Mouse (Mus musculus): Measurements from ENCODE around the gene Pilra.

The Pilra gene

GRCm38 (mm10) chr5:137779053-137779933, 56.8 kb downstream of the Pilra start:
- no peak for DNase-seq (ENCODE audit: low spot score)

DNA sequence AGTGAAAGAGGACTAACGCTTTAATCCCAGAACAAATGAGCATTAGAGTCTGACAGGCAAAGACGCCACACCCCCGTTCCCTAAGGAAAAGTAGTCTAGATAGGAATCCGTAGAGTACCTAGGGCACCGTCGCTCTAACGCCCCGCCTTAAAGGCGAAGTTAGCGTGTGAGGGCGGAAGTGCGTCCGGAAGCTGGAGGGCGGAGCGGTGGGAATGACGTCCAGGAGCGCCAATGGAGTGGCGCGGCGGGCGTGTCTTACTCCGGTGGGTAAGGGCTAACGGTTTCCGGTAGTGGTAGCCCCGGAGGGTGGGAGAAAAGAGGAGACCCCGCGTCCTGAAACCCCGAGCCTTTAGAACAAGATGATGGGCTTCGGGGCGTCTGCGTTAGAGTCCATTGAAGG, 57.4 kb downstream of the Pilra start, which contains the start of gene Ppp1r35:
Gene Ppp1r35, plus strand, starts transcription at position 215 of the 400 bp plus-strand sequence.
- DNase-seq (ENCODE audit: low spot score), result peak; percentile 97

DNA sequence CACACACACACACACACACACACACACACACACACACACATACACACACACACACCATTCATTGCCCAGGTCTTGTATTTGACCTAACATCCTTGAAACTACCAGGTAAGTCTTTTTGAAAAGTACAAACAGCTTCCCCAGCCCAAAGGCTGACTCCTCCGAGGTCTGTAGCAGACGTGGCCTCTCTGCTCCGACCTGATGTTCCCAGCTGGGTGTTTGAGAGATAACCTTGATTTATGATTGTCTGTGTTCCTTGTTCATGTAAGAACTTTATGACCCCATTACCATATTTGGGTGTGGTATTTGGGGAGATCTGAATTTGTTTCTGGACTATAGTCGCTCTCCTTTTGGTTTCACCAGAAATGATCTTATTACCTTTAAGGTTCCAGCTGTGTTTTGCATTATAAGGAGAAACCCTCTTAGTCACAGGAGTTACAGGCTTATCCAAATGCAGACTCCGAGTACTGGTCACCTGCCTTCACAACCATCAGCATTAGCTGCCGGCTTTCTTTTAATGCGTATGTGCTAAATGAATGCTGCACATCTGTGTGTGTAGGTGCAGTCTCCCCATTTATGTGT, 58.7 kb downstream of the Pilra start:
- no peak for DNase-seq (ENCODE audit: low spot score)

- DNase-seq (ENCODE audit: low spot score), result no peak
Measured at GRCm38 (mm10) chr5:137776408-137776918, 59.6 kb downstream of the Pilra start.

DNA sequence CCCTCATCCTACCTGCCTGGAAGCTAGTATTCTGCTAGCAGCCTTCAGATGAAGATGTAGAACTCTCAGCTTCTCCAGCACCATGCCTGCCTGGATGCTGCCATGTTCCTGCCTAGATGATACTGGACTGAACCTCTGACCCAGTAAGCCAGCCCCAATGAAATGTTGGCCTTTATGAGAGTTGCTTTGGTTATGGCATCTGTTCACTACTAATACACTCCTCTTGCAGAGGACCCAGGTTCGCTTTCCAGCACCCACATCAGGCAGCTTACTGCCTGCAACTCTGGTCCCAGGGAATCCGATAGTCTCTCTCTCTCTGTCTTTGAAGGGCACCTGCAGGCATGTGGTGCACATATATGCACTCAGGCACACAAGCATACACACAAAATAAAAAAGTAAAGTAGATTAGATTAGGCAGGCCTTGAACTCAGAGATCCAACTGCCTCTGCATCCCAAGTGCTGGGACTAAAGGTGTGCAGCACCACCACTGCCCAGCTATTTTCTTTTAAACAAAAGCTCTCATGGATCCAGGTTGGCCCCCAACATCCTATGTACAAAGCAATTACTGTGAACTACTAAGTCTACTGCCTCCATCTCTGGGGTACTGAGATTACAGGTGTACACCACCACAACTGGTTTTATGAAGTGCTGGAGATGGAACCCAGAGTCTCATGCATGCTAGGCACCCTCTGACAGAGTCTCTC, 60.3 kb downstream of the Pilra start:
- no peak for DNase-seq (ENCODE audit: low spot score)

- DNase-seq (ENCODE audit: low spot score), result no peak
Measured at GRCm38 (mm10) chr5:137772755-137773154, 63.3 kb downstream of the Pilra start.
